Mouse (Mus musculus): Measurements from ENCODE around the gene Efhd1.

GRCm38 (mm10) chr1:87225739-87226138 is 38.4 kb upstream of the Efhd1 start:
- TF ChIP-seq POLR2A (IDR thresholded peaks at IDR 0.05; ENCODE audit: insufficient read depth, low read length) (no peak), CTCF (IDR thresholded peaks at IDR 0.05; ENCODE audit: low read depth, low read length) (no peak), EP300 (IDR thresholded peaks at IDR 0.05; ENCODE audit: insufficient read depth, low read depth, low read length) (peak; percentile 68; the same call in 1 of the 2 replicates)

All from ES-Bruce4 (cell line).